Mouse (Mus musculus): ENCODE measurements around the gene Hand2.
A peak's percentile ranks its signal among the peaks of the same experiment; 100 is the strongest.

Hand2 gene

GRCm38 (mm10) chr8:57320851-57321743 lies at the start of gene Hand2:
Hand2 (plus strand) TSS chr8:57320983.
- DNase-seq = no peak

- no peak for DNase-seq
Observed at GRCm38 (mm10) chr8:57273055-57273454, 47.7 kb upstream of the Hand2 start.

- no peak for DNase-seq
Observed at GRCm38 (mm10) chr8:57293441-57293840, 27.3 kb upstream of the Hand2 start.

GRCm38 (mm10) chr8:57303513-57303912 lies 17.3 kb upstream of the Hand2 start:
- no peak for DNase-seq

- peak; percentile 37 to 50 for DNase-seq
Observed at GRCm38 (mm10) chr8:57304944-57305343, 15.8 kb upstream of the Hand2 start.

- DNase-seq = no peak
Observed at GRCm38 (mm10) chr8:57306441-57306840, 14.3 kb upstream of the Hand2 start.

- DNase-seq = no peak
Observed at GRCm38 (mm10) chr8:57309844-57310485, 10.8 kb upstream of the Hand2 start.

GRCm38 (mm10) chr8:57312031-57312981 lies 8.5 kb upstream of the Hand2 start:
- DNase-seq = no peak

GRCm38 (mm10) chr8:57313583-57313982 lies 7.2 kb upstream of the Hand2 start:
- no peak for DNase-seq

- DNase-seq = no peak
Observed at GRCm38 (mm10) chr8:57314216-57314615, 6.6 kb upstream of the Hand2 start.

- no peak for DNase-seq
Observed at GRCm38 (mm10) chr8:57315471-57315870, 5.3 kb upstream of the Hand2 start.

GRCm38 (mm10) chr8:57317107-57317506 lies 3.7 kb upstream of the Hand2 start:
- no peak for DNase-seq

GRCm38 (mm10) chr8:57317890-57318480 lies 2.8 kb upstream of the Hand2 start:
- DNase-seq = no peak

- DNase-seq = no peak
Observed at GRCm38 (mm10) chr8:57319092-57319980, 1.4 kb upstream of the Hand2 start.

- no peak for DNase-seq
Observed at GRCm38 (mm10) chr8:57319981-57320585, 700 bp upstream of the Hand2 start.

- DNase-seq = no peak
Observed at GRCm38 (mm10) chr8:57321898-57322895, 1.4 kb downstream of the Hand2 start.

GRCm38 (mm10) chr8:57322961-57323941 lies 2.5 kb downstream of the Hand2 start:
- DNase-seq = no peak

GRCm38 (mm10) chr8:57324091-57324490 lies 3.3 kb downstream of the Hand2 start:
- no peak for DNase-seq

- DNase-seq = no peak
Observed at GRCm38 (mm10) chr8:57324671-57325070, 3.9 kb downstream of the Hand2 start.

All from B cell, adult 2 months (primary cell).